Comparison of ENCODE assay signal across 20 mouse cellular contexts in the genomic region with DNA sequence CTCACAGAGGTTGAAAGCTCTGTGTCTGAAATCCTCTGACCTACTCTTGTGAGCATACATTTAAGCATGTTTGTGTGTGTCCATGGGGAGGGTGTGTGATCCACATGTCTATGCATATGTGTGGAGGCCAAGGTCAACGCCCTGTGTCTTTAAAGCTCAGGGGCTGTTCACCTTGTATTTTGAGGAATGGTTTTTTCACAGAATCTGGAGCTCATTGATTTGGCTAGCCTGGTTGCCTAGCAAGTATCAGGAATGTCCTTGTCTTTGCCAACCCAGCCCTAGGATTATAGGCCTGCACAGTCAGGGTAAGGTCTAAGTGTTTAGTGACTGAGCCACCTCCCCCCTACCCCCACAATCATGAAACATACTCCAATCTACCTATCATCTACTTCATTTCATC.
DNase-seq lines count a peak whose midpoint lies in the region; ATAC-seq lines count a peak whose summit lies in the region.
"Had no signal": no experiment of that assay in that cellular context is flagged by ENCODE, and none has a peak within 500 bp of the region (broad histone marks: within the 10 kb centered on the region; RNA-seq: fewer than 3 reads in every experiment).

No protein-coding gene starts in this region.

- no peaks in the 10 kb centered on the region for H3K36me3 ChIP-seq in forebrain, embryonic 10.5 days (replicated peaks)
- no peaks in the 10 kb centered on the region for H3K36me3 ChIP-seq in forebrain, embryonic 14.5 days (ENCODE audit: control insufficient read depth, insufficient read depth, low read length)
- H3K36me3 ChIP-seq in kidney, embryonic 15.5 days = no peaks in the 10 kb centered on the region
- no peaks in the 10 kb centered on the region for H3K36me3 ChIP-seq in hindbrain, embryonic 15.5 days
- H3K36me3 ChIP-seq in neural tube, embryonic 11.5 days (ENCODE audit: control insufficient read depth, insufficient read depth, low read length) = no peaks in the 10 kb centered on the region
- H3K36me3 ChIP-seq: embryonic facial prominence, embryonic 13.5 days; limb, embryonic 10.5 days had no signal

- H3K27me3 ChIP-seq in forebrain, embryonic 10.5 days (ENCODE audit: poor library complexity, severe bottlenecking) = no peaks in the 10 kb centered on the region
- H3K27me3 ChIP-seq in forebrain, embryonic 14.5 days (replicated peaks; ENCODE audit: control insufficient read depth, insufficient read depth, low read length) = no peaks in the 10 kb centered on the region
- H3K27me3 ChIP-seq in kidney, embryonic 15.5 days = no peaks in the 10 kb centered on the region
- no peaks in the 10 kb centered on the region for H3K27me3 ChIP-seq in hindbrain, embryonic 15.5 days
- no peaks in the 10 kb centered on the region for H3K27me3 ChIP-seq in neural tube, embryonic 11.5 days (ENCODE audit: control insufficient read depth, insufficient read depth, low read length)
- H3K27me3 ChIP-seq: CH12.LX; embryonic facial prominence, embryonic 13.5 days had no signal

- H3K9ac ChIP-seq in forebrain, embryonic 14.5 days (ENCODE audit: low read length) = no peak overlapping the region
- no peak overlapping the region for H3K9ac ChIP-seq in kidney, embryonic 15.5 days
- no peak overlapping the region for H3K9ac ChIP-seq in hindbrain, embryonic 15.5 days
- no peak overlapping the region for H3K9ac ChIP-seq in neural tube, embryonic 11.5 days (ENCODE audit: low read length)
- H3K9ac ChIP-seq: embryonic facial prominence, embryonic 13.5 days had no signal

- no peak for ATAC-seq in forebrain, embryonic 14.5 days
- no peak for ATAC-seq in kidney, embryonic 15.5 days (replicated peaks; ENCODE audit: low FRiP score)
- ATAC-seq in hindbrain, embryonic 15.5 days (ENCODE audit: low FRiP score, low read depth) = no peak
- no peak for ATAC-seq in neural tube, embryonic 11.5 days (ENCODE audit: insufficient read depth, low FRiP score, low TSS enrichment)
- ATAC-seq in frontal cortex, adult (ENCODE audit: low TSS enrichment) = no peak

- no peak for DNase-seq in forebrain, embryonic 10.5 days (ENCODE audit: extremely low spot score, low spot score)
- DNase-seq in forebrain, embryonic 14.5 days (ENCODE audit: low spot score) = no peak
- no peak for DNase-seq in kidney, postnatal 4 days
- DNase-seq in neural tube, embryonic 11.5 days (ENCODE audit: low spot score) = peak; percentile 16
- no peak for DNase-seq in gastrocnemius, adult 18-20 months (ENCODE audit: low spot score)
- DNase-seq: adrenal gland, adult 2 months; cerebellum, adult 11 months; cerebellum, postnatal 25 days; lung, adult 2 months; right cerebral cortex, adult 18-20 months had no signal

- peak overlapping the region; percentile 26; the same call in 1 of the 2 replicates for H3K27ac ChIP-seq in forebrain, embryonic 10.5 days
- H3K27ac ChIP-seq in forebrain, embryonic 14.5 days (ENCODE audit: low read depth, low read length) = no peak overlapping the region
- H3K27ac ChIP-seq in kidney, embryonic 15.5 days = peak overlapping the region; percentile 27; the same call in 1 of the 2 replicates
- H3K27ac ChIP-seq in hindbrain, embryonic 15.5 days (replicated peaks) = peak overlapping the region; percentile 46; the same call in 1 of the 2 replicates
- 0 out of 2 replicates have a peak overlapping the region, but pooled peaks have one; percentile 15 for H3K27ac ChIP-seq in neural tube, embryonic 11.5 days (ENCODE audit: low read depth, low read length)
- H3K27ac ChIP-seq: embryonic facial prominence, embryonic 13.5 days; kidney, postnatal 0 days; left cerebral cortex, adult 2 months; limb, embryonic 10.5 days; macrophage had no signal

- no peak overlapping the region for H3K4me2 ChIP-seq in forebrain, embryonic 14.5 days (ENCODE audit: low read length)
- H3K4me2 ChIP-seq in kidney, embryonic 15.5 days = no peak overlapping the region
- H3K4me2 ChIP-seq in hindbrain, embryonic 15.5 days = no peak overlapping the region
- no peak overlapping the region for H3K4me2 ChIP-seq in neural tube, embryonic 11.5 days (ENCODE audit: low read depth)
- H3K4me2 ChIP-seq: embryonic facial prominence, embryonic 13.5 days; liver, embryonic 11.5 days had no signal

- H3K4me3 ChIP-seq in forebrain, embryonic 10.5 days = no peak overlapping the region
- no peak overlapping the region for H3K4me3 ChIP-seq in forebrain, embryonic 14.5 days (ENCODE audit: low read depth, low read length)
- H3K4me3 ChIP-seq in kidney, embryonic 15.5 days (replicated peaks) = no peak overlapping the region
- H3K4me3 ChIP-seq in hindbrain, embryonic 15.5 days = no peak overlapping the region
- H3K4me3 ChIP-seq in neural tube, embryonic 11.5 days (ENCODE audit: low read depth, low read length) = no peak overlapping the region
- H3K4me3 ChIP-seq: embryonic facial prominence, embryonic 13.5 days; left cerebral cortex, adult 2 months; limb, embryonic 10.5 days had no signal

- WGBS in forebrain, embryonic 10.5 days = 89% methylated on average over 1 of the region's 1 CpGs
- 56% methylated on average over 1 of the region's 1 CpGs for WGBS in forebrain, embryonic 14.5 days
- 84% methylated on average over 1 of the region's 1 CpGs for WGBS in kidney, embryonic 15.5 days
- 63% methylated on average over 1 of the region's 1 CpGs for WGBS in hindbrain, embryonic 15.5 days
- WGBS in neural tube, embryonic 11.5 days = 75% methylated on average over 1 of the region's 1 CpGs

- H3K9me3 ChIP-seq in forebrain, embryonic 10.5 days = no peaks in the 10 kb centered on the region
- no peaks in the 10 kb centered on the region for H3K9me3 ChIP-seq in forebrain, embryonic 14.5 days (replicated peaks; ENCODE audit: control insufficient read depth, low read length)
- no peaks in the 10 kb centered on the region for H3K9me3 ChIP-seq in kidney, embryonic 15.5 days (replicated peaks)
- no peaks in the 10 kb centered on the region for H3K9me3 ChIP-seq in hindbrain, embryonic 15.5 days
- H3K9me3 ChIP-seq in neural tube, embryonic 11.5 days (ENCODE audit: control insufficient read depth, low read length) = no peaks in the 10 kb centered on the region
- H3K9me3 ChIP-seq: embryonic facial prominence, embryonic 13.5 days; limb, embryonic 10.5 days had no signal

- H3K4me1 ChIP-seq in forebrain, embryonic 10.5 days = peaks cover 51% of the 10 kb centered on the region
- H3K4me1 ChIP-seq in forebrain, embryonic 14.5 days (ENCODE audit: control insufficient read depth, insufficient read depth, low read length) = peaks cover 45% of the 10 kb centered on the region
- peaks cover 21% of the 10 kb centered on the region for H3K4me1 ChIP-seq in kidney, embryonic 15.5 days
- H3K4me1 ChIP-seq in hindbrain, embryonic 15.5 days (replicated peaks) = peaks cover 44% of the 10 kb centered on the region
- peaks cover 7% of the 10 kb centered on the region for H3K4me1 ChIP-seq in neural tube, embryonic 11.5 days (ENCODE audit: control insufficient read depth, insufficient read depth, low read length)
